26 mouse cellular contexts compared by ENCODE assay signal in the genomic region with DNA sequence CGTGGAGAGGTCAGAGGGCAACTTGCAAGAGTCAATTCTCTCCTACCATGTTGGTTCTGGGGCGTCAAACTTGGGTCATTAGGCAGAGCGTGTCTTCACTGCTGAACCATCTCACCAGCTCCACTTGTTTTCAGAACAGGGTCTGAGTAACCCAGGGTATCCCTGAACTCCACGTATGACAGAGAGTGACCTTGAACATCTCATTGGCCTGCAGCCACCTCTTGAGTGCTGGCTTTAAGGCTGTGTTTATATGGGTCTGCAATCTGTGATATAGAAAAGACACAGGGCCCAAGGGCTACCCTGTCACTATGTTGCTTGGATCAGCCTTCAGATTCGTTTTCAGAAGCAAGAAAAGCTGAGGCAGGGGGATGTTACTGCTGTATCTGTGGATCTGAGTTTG. TPM values are rescaled to one million over a fixed set of nuclear protein-coding genes. Genes with fewer than 3 reads are reported as not detected.
"Had no signal": no experiment of that assay in that cellular context is flagged by ENCODE, and none has a peak within 500 bp of the region (broad histone marks: within the 10 kb centered on the region; RNA-seq: fewer than 3 reads in every experiment).

No protein-coding gene starts in this region.

- H3K4me3 ChIP-seq: liver, embryonic 15.5 days; lung, embryonic 15.5 days; megakaryocyte, embryonic 14.5 days; midbrain, embryonic 12.5 days; neural tube, embryonic 12.5 days had no signal

- H3K4me1 ChIP-seq: liver, embryonic 15.5 days; lung, embryonic 15.5 days; midbrain, embryonic 12.5 days; neural tube, embryonic 12.5 days had no signal

- ATAC-seq: liver, postnatal 0 days; lung, postnatal 0 days; midbrain, embryonic 16.5 days had no signal

- H3K4me2 ChIP-seq: liver, embryonic 15.5 days; lung, embryonic 15.5 days; midbrain, embryonic 12.5 days; neural tube, embryonic 12.5 days had no signal

- DNase-seq: liver, postnatal 0 days; lung, adult 2 months; lung, postnatal 14 days; lung, postnatal 36 days; midbrain, embryonic 14.5 days; right cerebral cortex, postnatal 14 days; right cerebral cortex, postnatal 4 days; spleen, adult 18-20 months; thymus, adult 18-20 months; thymus, postnatal 14 days; thymus, postnatal 36 days had no signal

- H3K9ac ChIP-seq: liver, embryonic 15.5 days; liver, postnatal 0 days; lung, embryonic 15.5 days; midbrain, embryonic 12.5 days; neural tube, embryonic 12.5 days had no signal

- H3K27ac ChIP-seq: liver, embryonic 15.5 days; lung, embryonic 15.5 days; macrophage; midbrain, embryonic 12.5 days; neural tube, embryonic 12.5 days had no signal

- H3K9me3 ChIP-seq: liver, embryonic 15.5 days; lung, embryonic 15.5 days; megakaryocyte, embryonic 14.5 days; midbrain, embryonic 12.5 days; neural tube, embryonic 12.5 days had no signal

- H3K36me3 ChIP-seq: liver, embryonic 15.5 days; lung, embryonic 15.5 days; midbrain, embryonic 12.5 days; neural tube, embryonic 12.5 days had no signal

RNA-seq across cellular contexts. Expression of gene Lrrc2, which starts 8.3 kb away (rescaled TPM):
- total RNA-seq: monocyte, adult 5-6 weeks; neutrophil, adult 5-6 weeks had no signal
- polyA plus RNA-seq: macrophage; midbrain, embryonic 12.5 days; small intestine, adult 2 months; stomach, embryonic 14.5 days had no signal

RNA-seq across cellular contexts. Expression of gene Tdgf1, which starts 13.7 kb away (rescaled TPM):
- total RNA-seq: megakaryocyte progenitor cell, adult 5-6 weeks; monocyte, adult 5-6 weeks had no signal
- polyA plus RNA-seq: liver, embryonic 15.5 days; liver, postnatal 0 days; lung, embryonic 15.5 days; macrophage; midbrain, embryonic 12.5 days; midbrain, embryonic 14.5 days; midbrain, embryonic 16.5 days; neural tube, embryonic 12.5 days; small intestine, adult 2 months; stomach, embryonic 14.5 days; stomach, embryonic 16.5 days had no signal

RNA-seq across cellular contexts. Expression of gene Rtp3, which starts 30.7 kb away (rescaled TPM):
- total RNA-seq: megakaryocyte progenitor cell, adult 5-6 weeks; monocyte, adult 5-6 weeks; neutrophil, adult 5-6 weeks had no signal
- polyA plus RNA-seq: macrophage; midbrain, embryonic 12.5 days; midbrain, embryonic 14.5 days; neural tube, embryonic 12.5 days; neural tube, embryonic 14.5 days; stomach, embryonic 14.5 days had no signal

RNA-seq across cellular contexts. Expression of gene Fam240a, which starts 43.0 kb away (rescaled TPM):
- total RNA-seq: megakaryocyte progenitor cell, adult 5-6 weeks; monocyte, adult 5-6 weeks had no signal
- polyA plus RNA-seq: liver, embryonic 15.5 days; liver, postnatal 0 days; lung, adult 2 months; lung, embryonic 15.5 days; lung, postnatal 0 days; macrophage; midbrain, embryonic 12.5 days; midbrain, embryonic 14.5 days; midbrain, embryonic 16.5 days; neural tube, embryonic 12.5 days; neural tube, embryonic 14.5 days; small intestine, adult 2 months; stomach, embryonic 14.5 days; stomach, embryonic 16.5 days had no signal
